Mouse (Mus musculus) spleen, adult 2 months (tissue): ENCODE results near the gene Ntrk2.

Experiments used
- CTCF ChIP-seq: fragments of 200-500 bp; IDR thresholded peaks from 2 replicates; pipeline ENCODE4 v1.5.1; 2011; ENCODE audit warnings: mild to moderate bottlenecking, inconsistent platforms; ENCODE audit not compliant: insufficient read depth, insufficient read length, insufficient replicate concordance; ENCODE audit errors: extremely low read depth
- POLR2A ChIP-seq: fragments of 200-500 bp; IDR thresholded peaks from 2 replicates; pipeline ENCODE4 v1.6.1; 2011; ENCODE audit warnings: low read depth, low read length, inconsistent platforms

GRCm38 (mm10) chr13:59148793-59149192 lies 342.4 kb downstream of the Ntrk2 start:
- TF ChIP-seq CTCF (no peak), POLR2A (no peak)
